Mouse (Mus musculus) limb, embryonic 13.5 days (tissue): Measurements from ENCODE around the gene Ccdc187. TPM values are rescaled to one million over a fixed set of nuclear protein-coding genes. Genes with fewer than 3 reads are reported as not detected.
A peak's percentile ranks its signal among the peaks of the same experiment; 100 is the strongest.

ENCODE experiments used
- ATAC-seq: fragments of 200-750 bp; cut with Nextera tagmentation; 2 replicates; pipeline ENCODE4 v1.8.0; 2017; ENCODE audit warnings: low read depth, moderate number of reproducible peaks, moderate TSS enrichment; ENCODE audit not compliant: low FRiP score
- H3K27ac ChIP-seq: fragments of 300-500 bp; sonication (generic); 2 replicates; pipeline ENCODE4 v1.5.1; 2015; ENCODE audit warnings: inconsistent platforms, mild to moderate bottlenecking, moderate library complexity
- H3K27me3 ChIP-seq: fragments of 300-500 bp; sonication (generic); 2 replicates; pipeline ENCODE4 v1.6.1; 2015; ENCODE audit warnings: mild to moderate bottlenecking, inconsistent platforms
- H3K36me3 ChIP-seq: fragments of 300-500 bp; sonication (generic); 2 replicates; pipeline ENCODE4 v1.6.1; 2015; ENCODE audit warnings: inconsistent platforms, mild to moderate bottlenecking, moderate library complexity
- H3K4me1 ChIP-seq: fragments of 300-500 bp; sonication (generic); 2 replicates; pipeline ENCODE4 v1.6.1; 2015; ENCODE audit warnings: inconsistent platforms
- H3K4me2 ChIP-seq: fragments of 300-500 bp; sonication (generic); replicated peaks from 2 replicates; pipeline ENCODE4 v1.6.1; 2015; ENCODE audit warnings: inconsistent platforms, mild to moderate bottlenecking, moderate library complexity
- H3K4me3 ChIP-seq: fragments of 300-500 bp; sonication (generic); 2 replicates; pipeline ENCODE4 v1.5.1; 2015; ENCODE audit warnings: moderate library complexity, mild to moderate bottlenecking, inconsistent platforms
- H3K9ac ChIP-seq: fragments of 300-500 bp; sonication (generic); 2 replicates; pipeline ENCODE4 v1.6.1; 2015; ENCODE audit warnings: mild to moderate bottlenecking, inconsistent platforms
- H3K9me3 ChIP-seq: fragments of 300-500 bp; sonication (generic); 2 replicates; pipeline ENCODE4 v1.6.1; 2016; ENCODE audit warnings: inconsistent platforms
- WGBS: fragments of 180-500 bp; shearing (Covaris S2); methylation state at CpG from one replicate; pipeline ENCODE4 v1.1.7; 2015; 5-methylcytosine and 5-hydroxymethylcytosine counted together
- polyA plus RNA-seq: library from polyadenylated mRNA; unstranded; fragments of >200 nt; fragmentation: Nextera tagmentation; extraction: Ambion mirVana; gene quantifications from 2 replicates; pipeline ENCODE4 v1.2.1, GENCODE M21; 2015

Gene Ccdc187
- polyA plus RNA-seq, 1 experiment from 2014 or later, result 0.04 TPM

GRCm38 (mm10) chr2:26324917-26325316 is 30.6 kb upstream of the Ccdc187 start:
- peaks cover 78% of the 10 kb centered on the region for H3K36me3 ChIP-seq
- no peak for ATAC-seq

GRCm38 (mm10) chr2:26323589-26324325 is 29.4 kb upstream of the Ccdc187 start:
- no peaks in the 10 kb centered on the region for H3K9me3 ChIP-seq
- no peak overlapping the region for H3K4me3 ChIP-seq
- H3K27ac ChIP-seq, result no peak overlapping the region
- no peak for ATAC-seq
- 84% methylated on average over 13 of the region's 13 CpGs for WGBS
- no peaks in the 10 kb centered on the region for H3K27me3 ChIP-seq
- no peak overlapping the region for H3K9ac ChIP-seq
- no peak overlapping the region for H3K4me2 ChIP-seq
- H3K36me3 ChIP-seq, result peaks cover 73% of the 10 kb centered on the region
- H3K4me1 ChIP-seq, result peaks cover 16% of the 10 kb centered on the region

More at GRCm38 (mm10) chr2:26324917-26325316, 30.6 kb upstream of the Ccdc187 start:
- peaks cover 6% of the 10 kb centered on the region for H3K4me1 ChIP-seq
- no peak overlapping the region for H3K4me2 ChIP-seq
- no peak overlapping the region for H3K9ac ChIP-seq
- no peak overlapping the region for H3K27ac ChIP-seq
- H3K27me3 ChIP-seq, result no peaks in the 10 kb centered on the region
- H3K9me3 ChIP-seq, result no peaks in the 10 kb centered on the region
- WGBS, result 73% methylated on average over 2 of the region's 2 CpGs
- H3K4me3 ChIP-seq, result no peak overlapping the region

- WGBS, result 87% methylated on average over 14 of the region's 14 CpGs
- peaks cover 56% of the 10 kb centered on the region for H3K36me3 ChIP-seq
These were observed 26.2 kb upstream of the Ccdc187 start for GRCm38 (mm10) chr2:26320245-26321185.

GRCm38 (mm10) chr2:26319519-26320244 is 25.3 kb upstream of the Ccdc187 start:
- H3K9ac ChIP-seq, result no peak overlapping the region
- no peak overlapping the region for H3K4me2 ChIP-seq
- H3K9me3 ChIP-seq, result no peaks in the 10 kb centered on the region
- no peak overlapping the region for H3K4me3 ChIP-seq
- H3K27me3 ChIP-seq, result no peaks in the 10 kb centered on the region
- WGBS, result 90% methylated on average over 13 of the region's 13 CpGs
- H3K27ac ChIP-seq, result no peak overlapping the region
- H3K36me3 ChIP-seq, result peaks cover 47% of the 10 kb centered on the region
- no peak for ATAC-seq
- H3K4me1 ChIP-seq, result peaks cover 49% of the 10 kb centered on the region

More at GRCm38 (mm10) chr2:26320245-26321185, 26.2 kb upstream of the Ccdc187 start:
- Histone ChIP-seq H3K4me1 (peaks cover 45% of the 10 kb centered on the region), H3K27me3 (no peaks in the 10 kb centered on the region), H3K9ac (peak overlapping the region; percentile 10; the same call in 1 of the 2 replicates), H3K4me3 (no peak overlapping the region), H3K9me3 (no peaks in the 10 kb centered on the region), H3K27ac (no peak overlapping the region), H3K4me2 (no peak overlapping the region)
- ATAC-seq, result no peak

- Histone ChIP-seq H3K9ac (no peak overlapping the region), H3K4me1 (peaks cover 55% of the 10 kb centered on the region), H3K27ac (0 out of 2 replicates have a peak overlapping the region, but pooled peaks have one; percentile 22), H3K4me3 (no peak overlapping the region), H3K27me3 (no peaks in the 10 kb centered on the region), H3K36me3 (peaks cover 42% of the 10 kb centered on the region), H3K9me3 (no peaks in the 10 kb centered on the region), H3K4me2 (no peak overlapping the region)
- 91% methylated on average over 9 of the region's 9 CpGs for WGBS
- ATAC-seq, result no peak
These were observed 24.8 kb upstream of the Ccdc187 start for GRCm38 (mm10) chr2:26319109-26319508.

GRCm38 (mm10) chr2:26317991-26318672 is 23.8 kb upstream of the Ccdc187 start:
- H3K27me3 ChIP-seq, result no peaks in the 10 kb centered on the region
- H3K27ac ChIP-seq, result no peak overlapping the region
- H3K4me2 ChIP-seq, result peak overlapping the region; percentile 99; the same call in 1 of the 2 replicates
- H3K36me3 ChIP-seq, result peaks cover 32% of the 10 kb centered on the region
- ATAC-seq, result no peak
- WGBS, result 91% methylated on average over 3 of the region's 3 CpGs
- H3K9ac ChIP-seq, result peak overlapping the region; percentile 95; the same call in 1 of the 2 replicates
- H3K9me3 ChIP-seq, result no peaks in the 10 kb centered on the region
- H3K4me3 ChIP-seq, result no peak overlapping the region
- peaks cover 58% of the 10 kb centered on the region for H3K4me1 ChIP-seq

GRCm38 (mm10) chr2:26317371-26317770 is 23.0 kb upstream of the Ccdc187 start:
- Histone ChIP-seq H3K4me2 (peak overlapping the region; percentile 99), H3K27me3 (no peaks in the 10 kb centered on the region), H3K27ac (peak overlapping the region; percentile 97; the same call in 1 of the 2 replicates), H3K9ac (peak overlapping the region; percentile 95), H3K4me1 (peaks cover 61% of the 10 kb centered on the region), H3K36me3 (peaks cover 24% of the 10 kb centered on the region), H3K4me3 (peak overlapping the region; percentile 92), H3K9me3 (no peaks in the 10 kb centered on the region)
- 72% methylated on average over 3 of the region's 3 CpGs for WGBS
- no peak for ATAC-seq

GRCm38 (mm10) chr2:26316576-26317246 is 22.4 kb upstream of the Ccdc187 start:
- peak overlapping the region; percentile 92 for H3K4me3 ChIP-seq
- H3K9ac ChIP-seq, result peak overlapping the region; percentile 95
- H3K4me1 ChIP-seq, result peaks cover 61% of the 10 kb centered on the region
- peak; percentile 63 for ATAC-seq
- no peaks in the 10 kb centered on the region for H3K9me3 ChIP-seq
- H3K27ac ChIP-seq, result peak overlapping the region; percentile 97
- peak overlapping the region; percentile 99 for H3K4me2 ChIP-seq
- H3K27me3 ChIP-seq, result no peaks in the 10 kb centered on the region
- H3K36me3 ChIP-seq, result peaks cover 18% of the 10 kb centered on the region
- 45% methylated on average over 9 of the region's 9 CpGs for WGBS

GRCm38 (mm10) chr2:26315925-26316311 is 21.6 kb upstream of the Ccdc187 start:
- Histone ChIP-seq H3K9me3 (no peaks in the 10 kb centered on the region), H3K27ac (peak overlapping the region; percentile 97), H3K36me3 (peaks cover 16% of the 10 kb centered on the region), H3K9ac (peak overlapping the region; percentile 95), H3K4me3 (peak overlapping the region; percentile 92), H3K4me1 (peaks cover 61% of the 10 kb centered on the region), H3K27me3 (no peaks in the 10 kb centered on the region), H3K4me2 (peak overlapping the region; percentile 99)
- ATAC-seq, result 0 out of 2 replicates have a peak, but pooled peaks have one; percentile 2
- 1% methylated on average over 11 of the region's 11 CpGs for WGBS

- Histone ChIP-seq H3K9ac (peak within 1 kb of the TSS; percentile 95), H3K27me3 (no peaks in the 10 kb centered on the region), H3K4me2 (peak within 1 kb of the TSS; percentile 99), H3K9me3 (no peaks in the 10 kb centered on the region), H3K4me3 (peak within 1 kb of the TSS; percentile 92), H3K4me1 (peaks cover 65% of the 10 kb centered on the region), H3K27ac (peak within 1 kb of the TSS; percentile 97), H3K36me3 (peaks cover 16% of the 10 kb centered on the region)
- peak; percentile 80 for ATAC-seq
- under 1% methylated on average over 60 of the region's 66 CpGs for WGBS
These were observed 20.9 kb upstream of the Ccdc187 start, which contains the start of gene Gpsm1 for GRCm38 (mm10) chr2:26315072-26315924. TSS of gene Gpsm1 (plus strand) at chr2:26315515.
